Mouse (Mus musculus) heart, postnatal 25 days (tissue): ENCODE results near the gene D5Ertd579e. TPM values are rescaled to one million over a fixed set of nuclear protein-coding genes. Genes with fewer than 3 reads are reported as not detected.

ENCODE experiments used
- DNase-seq: peaks from one replicate; pipeline ENCODE4 v3.0.0; 2022; ENCODE audit warnings: low spot score
- intact Hi-C: fragments of 180-260 bp; cut with DNase I; formaldehyde crosslinking; loops from one replicate; pipeline ENCODE4 v1.15.1; 2025
- total RNA-seq, 2 experiments: library from RNA; stranded (reverse); gene quantifications; 2 replicates each; pipeline ENCODE4 v1.2.3; 2021

Gene D5Ertd579e
- total RNA-seq, 2 experiments from 2014 or later = 79.8 to 91.2 TPM

DNA sequence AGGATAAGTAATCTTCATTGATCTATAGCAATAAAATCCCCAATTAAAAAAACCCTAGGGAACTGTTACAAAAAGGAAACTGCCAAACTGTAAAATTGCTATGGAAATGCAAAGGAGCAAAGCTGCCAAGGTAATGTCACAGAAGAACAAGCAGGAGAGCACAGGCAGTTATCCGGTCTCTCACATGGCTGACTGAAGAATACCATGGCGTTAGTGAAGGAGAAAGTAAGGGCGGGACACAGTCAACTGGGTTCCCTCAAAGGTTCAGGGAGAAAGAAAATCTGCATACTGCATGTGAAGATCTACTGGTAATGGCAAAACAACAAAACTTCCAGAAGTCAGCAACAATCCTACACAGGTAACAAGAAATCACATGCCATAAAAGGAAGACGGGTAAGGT is 139.5 kb downstream of the D5Ertd579e start:
- intact Hi-C loops = no loop called here
- no peak for DNase-seq

DNA sequence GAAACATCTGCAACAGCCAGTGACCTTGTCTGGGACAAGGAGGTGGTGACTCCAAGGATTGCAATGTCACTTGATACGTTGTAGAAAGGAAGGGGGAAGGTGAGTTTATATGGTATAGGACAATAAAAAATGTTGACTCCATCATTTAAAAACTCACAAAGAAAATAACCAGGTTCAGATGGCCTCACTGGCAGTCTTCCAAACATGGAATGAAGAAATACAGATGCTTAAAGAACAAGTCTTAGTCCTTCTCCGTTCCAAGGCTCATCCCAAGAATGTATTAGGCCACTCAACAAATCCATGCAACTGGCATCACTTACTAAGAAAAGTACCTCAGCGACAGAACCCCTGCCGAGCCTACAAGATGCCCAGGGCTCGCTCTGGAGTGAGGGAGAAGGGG is 141.3 kb downstream of the D5Ertd579e start:
- intact Hi-C loops = no loop called here
- DNase-seq = no peak

DNA sequence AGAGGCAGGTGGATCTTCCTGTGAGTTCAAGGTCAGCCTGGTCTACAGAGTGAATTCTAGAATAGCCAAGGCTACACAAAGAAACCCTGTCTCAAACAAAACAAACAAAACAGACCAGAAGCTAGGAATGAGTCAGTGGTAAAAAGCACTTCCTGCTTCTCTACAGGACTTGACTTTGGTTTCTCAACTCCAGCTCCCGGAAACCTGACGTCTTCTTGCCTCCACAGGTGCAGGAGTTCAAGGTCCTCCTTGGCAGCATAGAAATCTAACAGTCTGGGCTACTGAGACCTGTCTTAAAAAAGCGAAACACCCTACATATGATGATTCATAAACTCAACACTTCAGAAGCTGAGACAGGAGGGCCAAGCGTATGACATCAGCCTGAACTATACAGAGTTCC is 141.9 kb downstream of the D5Ertd579e start:
- intact Hi-C loops = no loop called here
- DNase-seq = no peak

DNA sequence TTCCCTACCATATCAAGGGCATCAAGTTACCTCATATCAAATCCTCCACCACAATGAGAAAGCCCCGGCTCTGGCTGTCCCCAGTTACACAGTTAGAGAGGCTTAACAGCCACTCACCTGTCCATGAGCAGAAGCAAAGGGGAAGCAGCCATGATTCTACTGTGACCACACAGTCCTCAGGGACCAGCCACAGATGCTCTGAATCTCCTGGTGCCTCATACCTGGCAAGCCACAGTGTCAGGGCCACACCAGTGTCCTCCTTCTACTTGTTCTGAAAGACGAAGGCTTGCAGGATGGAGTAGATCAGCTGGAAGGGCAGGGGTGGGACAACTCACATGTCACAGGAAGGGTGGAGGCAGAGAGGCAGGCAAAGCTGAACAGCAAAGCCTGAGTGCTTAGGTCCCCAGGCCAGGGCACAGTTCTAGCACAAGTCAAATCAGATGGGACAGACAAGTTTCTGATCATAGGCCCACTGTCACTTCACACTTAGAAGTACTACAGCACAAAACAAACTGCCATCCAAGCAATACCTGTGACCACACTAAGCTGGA is 142.7 kb downstream of the D5Ertd579e start:
- no peak for DNase-seq
- intact Hi-C loops = no loop called here

DNA sequence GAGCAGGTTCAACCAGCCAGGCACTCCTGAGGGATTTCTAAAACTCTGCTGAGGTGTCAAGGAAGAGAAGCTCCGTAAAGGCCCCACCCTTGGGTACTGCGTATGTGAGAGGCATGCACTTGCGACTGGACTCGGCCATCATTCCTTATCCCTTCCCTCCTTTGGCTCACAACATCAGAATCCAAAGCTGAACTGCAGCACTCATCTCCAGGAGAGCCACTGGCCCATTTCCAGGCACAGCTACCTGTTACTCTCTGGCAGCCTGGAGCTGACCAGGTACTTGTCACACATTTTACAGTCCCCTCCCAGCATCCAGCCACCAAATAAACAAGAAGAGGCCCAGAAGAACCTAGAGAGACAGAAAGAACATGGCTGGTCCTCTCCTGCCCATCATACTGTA is 143.4 kb downstream of the D5Ertd579e start:
- DNase-seq = no peak
- intact Hi-C loops = no loop called here

Other genes starting within 250 kb of the D5Ertd579e start
- gene Grpel1, start 231.0 kb downstream of the D5Ertd579e start, total RNA-seq = 10 to 100 TPM; 58.7 to 63.3 TPM
- 10 to 100 TPM; 14.2 to 14.8 TPM for gene Tada2b, start 211.7 kb downstream of the D5Ertd579e start, total RNA-seq
- under 1 TPM; 0.18 to 0.22 TPM for gene Ccdc96, start 211.4 kb downstream of the D5Ertd579e start, total RNA-seq
- gene Tbc1d14, start 102.7 kb downstream of the D5Ertd579e start, total RNA-seq = 10 to 100 TPM; 14.3 to 14.7 TPM
- 10 to 100 TPM; 12.9 to 13.0 TPM for gene Bloc1s4, start 52.6 kb upstream of the D5Ertd579e start, total RNA-seq
- gene Mrfap1, start 100.7 kb upstream of the D5Ertd579e start, total RNA-seq = 100 to 1,000 TPM; 276 to 303 TPM
- gene Man2b2, start 134.6 kb upstream of the D5Ertd579e start, total RNA-seq = 10 to 100 TPM; 14.3 to 14.6 TPM
- under 1 TPM; 0.17 to 0.18 TPM for gene Ppp2r2c, start 172.5 kb upstream of the D5Ertd579e start, total RNA-seq